Mouse (Mus musculus) intestine, embryonic 14.5 days (tissue): ENCODE data around the gene Adam22. TPM values are rescaled to one million over a fixed set of nuclear protein-coding genes. Genes with fewer than 3 reads are reported as not detected.
A peak's percentile ranks its signal among the peaks of the same experiment; 100 is the strongest.
"Not testable (repeated sequence)": the region's sequence is repeated elsewhere in the genome, so short reads cannot be mapped to it uniquely, and the experiment has no call there.

Experiments
- ATAC-seq: fragments of 200-750 bp; cut with Nextera tagmentation; replicated peaks from 2 replicates; pipeline ENCODE4 v1.8.0; 2017; ENCODE audit warnings: low read depth, moderate number of reproducible peaks, moderate TSS enrichment, moderate library complexity; ENCODE audit not compliant: low FRiP score, low TSS enrichment
- DNase-seq: peaks from one replicate; pipeline ENCODE4 v3.0.0-alpha.2; 2018; ENCODE audit warnings: low spot score
- H3K27ac ChIP-seq: fragments of 300-500 bp; sonication (generic); 2 replicates; pipeline ENCODE4 v1.5.1; 2014; ENCODE audit warnings: low read depth, mild to moderate bottlenecking, control low read depth
- H3K27me3 ChIP-seq: fragments of 300-500 bp; sonication (generic); replicated peaks from 2 replicates; pipeline ENCODE4 v1.6.1; 2014; ENCODE audit warnings: low read length, control low read depth; ENCODE audit not compliant: control insufficient read depth, insufficient read depth
- H3K36me3 ChIP-seq: fragments of 300-500 bp; sonication (generic); 2 replicates; pipeline ENCODE4 v1.6.1; 2014; ENCODE audit warnings: low read length, control low read depth; ENCODE audit not compliant: control insufficient read depth, insufficient read depth
- H3K4me1 ChIP-seq: fragments of 300-500 bp; sonication (generic); replicated peaks from 2 replicates; pipeline ENCODE4 v1.6.1; 2014; ENCODE audit warnings: low read length, control low read depth, mixed read lengths; ENCODE audit not compliant: control insufficient read depth, insufficient read depth
- H3K4me2 ChIP-seq: fragments of 300-500 bp; sonication (generic); 2 replicates; pipeline ENCODE4 v1.6.1; 2014; ENCODE audit warnings: low read length
- H3K4me3 ChIP-seq: fragments of 300-500 bp; sonication (generic); 2 replicates; pipeline ENCODE4 v1.5.1; 2014; ENCODE audit warnings: low read depth, low read length, control low read depth, mixed read lengths
- H3K9ac ChIP-seq: fragments of 300-500 bp; sonication (generic); 2 replicates; pipeline ENCODE4 v1.6.1; 2014; ENCODE audit warnings: mild to moderate bottlenecking, low read length
- H3K9me3 ChIP-seq: fragments of 300-500 bp; sonication (generic); 2 replicates; pipeline ENCODE4 v1.6.1; 2016; ENCODE audit warnings: low read length, control low read depth; ENCODE audit not compliant: control insufficient read depth
- WGBS: fragments of 180-500 bp; shearing (Covaris S2); extraction: QIAGEN DNeasy Blood & Tissue Kit; methylation state at CpG from one replicate; pipeline ENCODE4 v1.1.7; 2014; 5-methylcytosine and 5-hydroxymethylcytosine counted together
- microRNA-seq: library from miRNA; unstranded; fragments of <30 nt; microRNA quantifications from one replicate; pipeline ENCODE4, GENCODE M21; 2016
- polyA plus RNA-seq: library from polyadenylated mRNA; unstranded; fragments of >200 nt; fragmentation: Nextera tagmentation; extraction: Ambion mirVana; gene quantifications from 2 replicates; pipeline ENCODE4 v1.2.1, GENCODE M21; 2014

The Adam22 gene
- polyA plus RNA-seq, 1 experiment from 2014 or later, result 10.5 TPM

DNA sequence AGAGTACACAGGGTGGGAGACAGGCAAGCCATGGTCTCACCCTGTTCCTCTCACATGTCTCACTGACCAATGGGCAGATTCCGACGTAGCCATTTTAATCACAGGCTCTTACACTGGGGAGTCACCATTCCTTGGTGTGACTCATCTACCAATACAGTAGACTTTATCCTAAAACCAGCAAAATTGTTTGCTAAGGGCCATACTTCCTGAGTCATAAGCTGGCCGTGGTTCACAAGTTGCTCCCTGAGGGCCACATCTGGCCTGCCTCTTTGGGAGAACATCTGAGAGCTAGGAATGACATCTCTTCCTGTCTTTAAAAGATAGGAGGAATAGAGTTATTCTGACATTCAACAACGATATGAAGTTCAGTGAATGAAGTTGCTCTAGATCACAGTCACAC, 314.1 kb downstream of the Adam22 start:
- Histone ChIP-seq H3K4me3 (no peak overlapping the region), H3K9me3 (no peaks in the 10 kb centered on the region), H3K4me1 (peaks cover 7% of the 10 kb centered on the region), H3K36me3 (peaks cover 5% of the 10 kb centered on the region), H3K4me2 (no peak overlapping the region), H3K27ac (no peak overlapping the region), H3K27me3 (no peaks in the 10 kb centered on the region), H3K9ac (no peak overlapping the region)
- ATAC-seq (no peak), DNase-seq (no peak)
- WGBS, result 89% methylated on average over 4 of the region's 4 CpGs

DNA sequence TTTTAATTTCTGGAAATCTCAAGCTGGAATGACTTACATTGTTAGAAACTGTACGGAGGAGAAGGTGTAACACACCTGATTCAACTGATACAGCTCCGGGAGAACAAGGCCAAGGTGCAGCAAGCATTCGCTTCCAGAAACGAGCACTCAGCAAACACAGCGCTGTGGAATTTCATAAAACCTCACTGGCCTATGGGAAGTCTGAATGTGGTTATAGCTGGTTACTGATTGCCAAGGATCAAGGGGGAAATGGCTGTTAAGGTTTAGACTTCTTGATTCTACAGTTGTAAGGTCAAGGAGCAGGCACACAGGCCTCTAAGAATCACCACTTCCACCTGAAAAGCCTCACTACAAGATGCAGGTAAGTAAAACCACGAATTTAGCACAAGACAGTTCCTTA, 322.1 kb downstream of the Adam22 start, which contains the start of gene Sri:
Gene Sri (plus strand): TSS at position 224 of the 400 bp plus-strand sequence.
- no peak within 1 kb of the TSS for H3K9ac ChIP-seq
- no peak within 1 kb of the TSS for H3K4me3 ChIP-seq
- ATAC-seq, result peak; percentile 80
- no peaks in the 10 kb centered on the region for H3K27me3 ChIP-seq
- H3K27ac ChIP-seq, result no peak within 1 kb of the TSS
- H3K36me3 ChIP-seq, result no peaks in the 10 kb centered on the region
- WGBS, result 71% methylated on average over 6 of the region's 6 CpGs
- no peak within 1 kb of the TSS; the same call in 1 of the 2 replicates for H3K4me2 ChIP-seq
- H3K4me1 ChIP-seq, result no peaks in the 10 kb centered on the region
- H3K9me3 ChIP-seq, result no peaks in the 10 kb centered on the region
- DNase-seq, result no peak

DNA sequence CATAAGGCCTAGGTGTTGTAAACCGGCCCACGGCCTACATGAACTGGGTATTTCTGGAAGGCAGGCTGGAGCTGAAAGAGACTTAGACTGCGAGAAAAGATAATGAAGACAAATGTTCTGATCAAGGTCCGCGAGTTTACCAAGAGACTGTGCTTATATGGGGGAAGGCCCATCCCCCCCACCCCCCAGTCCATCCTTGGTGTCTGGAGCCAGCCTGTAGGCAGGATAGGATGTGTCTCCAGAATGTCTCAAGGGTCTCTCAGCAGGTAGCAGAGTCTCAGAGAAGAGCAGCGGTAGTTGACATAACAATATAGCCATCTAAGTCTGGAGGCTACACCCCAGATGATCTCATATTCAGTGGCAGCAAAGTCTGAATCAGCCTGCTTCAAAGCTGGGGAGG, 333.4 kb downstream of the Adam22 start:
- ATAC-seq, H3K9me3 ChIP-seq, H3K9ac ChIP-seq, H3K27ac ChIP-seq, H3K4me3 ChIP-seq, H3K36me3 ChIP-seq, H3K4me1 ChIP-seq, DNase-seq, H3K4me2 ChIP-seq, H3K27me3 ChIP-seq: not testable (repeated sequence)
- 81% methylated on average over 6 of the region's 6 CpGs for WGBS

Small RNA genes lying within 50 kb of the gene (microRNA-seq; reads per million reads assigned to microRNA genes)
- gene Gm24196, result not detected

Other genes starting within 250 kb of the Adam22 start
- 47.2 and 54.7 TPM in 2 replicates for gene Dbf4, start 54.6 kb upstream of the Adam22 start, polyA plus RNA-seq
- 10.2 and 11.0 TPM in 2 replicates for gene Slc25a40, start 54.7 kb upstream of the Adam22 start, polyA plus RNA-seq